Mouse (Mus musculus): ENCODE results near the gene Cdk5.
"Not testable (repeated sequence)": the region's sequence is repeated elsewhere in the genome, so short reads cannot be mapped to it uniquely, and the experiment has no call there.

Cdk5 gene

DNA sequence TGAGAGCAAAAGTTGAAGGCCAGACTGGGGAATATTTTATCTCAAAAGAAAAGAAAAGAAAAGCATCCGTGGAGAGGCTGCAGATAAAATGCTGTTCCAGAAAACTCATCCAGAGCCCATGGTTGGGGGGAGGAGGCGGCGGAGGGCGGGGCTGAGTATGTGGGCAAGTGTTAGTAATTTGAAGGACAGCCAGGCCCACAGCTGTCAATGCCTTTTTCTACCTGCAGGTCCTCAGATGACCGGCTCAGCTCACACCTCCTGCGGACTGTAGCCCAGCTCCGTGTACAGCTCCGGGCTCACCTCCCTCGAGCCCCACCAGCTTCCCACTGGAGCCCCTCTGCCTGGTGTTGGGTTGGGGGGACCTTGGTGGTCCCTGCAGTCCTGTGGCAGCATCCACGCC is 23.6 kb downstream of the Cdk5 start:
- no peak for DNase-seq (ENCODE audit: low spot score)

DNA sequence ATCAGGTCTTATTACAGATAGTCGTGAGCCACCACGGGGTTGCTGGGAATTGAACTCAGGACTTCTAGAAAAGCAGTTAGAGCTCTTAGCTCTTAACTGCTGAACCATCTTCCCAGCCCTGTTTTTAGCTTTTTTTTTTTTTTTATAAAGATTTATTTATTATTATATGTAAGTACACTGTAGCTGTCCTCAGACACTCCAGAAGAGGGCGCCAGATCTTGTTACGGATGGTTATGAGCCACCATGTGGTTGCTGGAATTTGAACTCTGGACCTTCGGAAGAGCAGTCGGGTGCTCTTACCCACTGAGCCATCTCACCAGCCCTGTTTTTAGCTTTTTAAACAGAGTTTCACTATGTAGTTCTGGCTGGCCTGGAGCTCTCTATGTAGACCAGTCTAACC is 27.1 kb downstream of the Cdk5 start:
- DNase-seq (ENCODE audit: low spot score) = not testable (repeated sequence)

DNA sequence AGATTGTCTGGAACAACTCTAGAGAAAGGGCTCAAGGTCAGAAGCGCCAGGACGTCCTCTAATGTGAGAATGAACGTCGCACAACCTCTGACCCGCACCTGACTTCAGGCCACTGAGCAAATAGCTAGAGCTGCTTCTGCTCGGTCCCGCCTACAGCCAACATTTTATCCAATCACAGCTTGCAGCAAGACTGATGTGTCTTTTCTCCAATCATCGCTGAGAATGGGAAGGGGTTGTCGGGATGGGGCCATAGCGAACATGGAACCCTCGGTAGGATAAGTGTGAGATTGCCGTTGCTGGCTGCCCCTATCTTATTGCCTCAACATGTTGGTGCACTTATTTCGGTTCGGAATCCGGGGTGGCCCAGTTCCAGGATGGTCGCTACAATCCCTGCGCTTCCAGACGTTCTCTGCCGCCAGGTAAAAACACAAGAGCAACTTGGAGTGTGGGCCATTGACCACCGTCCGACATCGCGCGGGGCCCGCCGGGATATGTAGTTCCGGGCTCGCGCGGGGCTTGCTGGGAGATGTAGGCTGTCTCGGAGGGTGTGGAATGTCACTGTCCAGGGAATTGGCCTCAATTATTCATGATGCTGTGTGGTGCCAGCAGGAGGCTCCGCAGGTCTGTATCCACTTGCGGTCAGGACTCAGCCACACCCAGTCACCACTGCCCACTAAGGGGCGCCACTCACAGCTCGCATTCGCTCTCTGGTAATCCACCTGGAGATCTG is 29.0 kb downstream of the Cdk5 start:
- peak; percentile 98 for DNase-seq (ENCODE audit: low spot score)

DNA sequence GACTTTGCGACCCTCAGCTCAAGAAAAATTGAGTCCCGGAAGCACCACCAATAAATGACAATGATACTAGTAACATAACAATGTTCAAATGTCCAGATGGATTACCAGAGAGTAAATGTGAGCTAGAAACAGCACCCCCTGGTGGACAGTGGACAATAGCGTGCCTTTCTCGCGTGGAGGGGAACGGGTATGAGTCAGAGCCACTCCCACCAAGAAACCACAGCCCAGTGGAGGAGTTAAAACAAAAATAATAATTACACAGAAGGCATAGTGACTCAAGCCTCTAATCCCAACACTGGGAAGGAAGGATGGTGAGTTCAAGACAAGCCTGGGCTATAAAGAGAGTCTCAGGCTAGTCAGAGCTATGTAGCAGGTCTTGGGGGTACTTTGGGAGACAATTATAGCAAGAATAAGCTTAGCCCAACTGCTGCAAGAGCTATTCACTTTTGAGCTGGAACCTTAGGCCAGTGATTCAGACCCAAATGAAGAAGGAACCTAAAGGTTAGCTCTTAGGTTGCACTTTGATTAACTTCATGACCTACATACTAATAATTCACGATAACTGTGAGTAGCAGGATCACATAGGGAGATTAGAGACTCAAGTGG is 29.8 kb downstream of the Cdk5 start, which contains the start of gene Abcb8:
Abcb8 (plus strand) TSS at position 272 of the 606 bp plus-strand sequence.
- DNase-seq (ENCODE audit: low spot score) = peak; percentile 89

DNA sequence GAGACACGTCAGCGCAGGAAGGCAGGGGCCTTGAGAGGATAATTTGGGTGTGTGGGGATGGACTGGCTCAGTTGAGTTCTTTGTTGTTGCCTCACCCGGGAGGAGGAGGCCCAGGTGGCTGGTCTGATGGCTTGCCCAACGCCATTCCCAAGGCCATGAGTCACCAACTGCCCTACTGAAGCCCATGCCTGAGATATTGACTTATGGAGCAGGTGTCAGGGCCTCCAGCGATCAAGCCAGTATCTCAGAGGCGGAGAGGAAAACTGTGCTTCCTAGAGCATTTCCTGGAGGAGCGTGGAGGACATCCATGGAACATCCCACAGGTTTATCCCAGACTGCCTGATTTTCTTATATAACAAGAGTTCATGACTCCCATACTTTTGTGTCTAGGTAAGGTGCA is 30.6 kb downstream of the Cdk5 start:
- no peak for DNase-seq (ENCODE audit: low spot score)

DNA sequence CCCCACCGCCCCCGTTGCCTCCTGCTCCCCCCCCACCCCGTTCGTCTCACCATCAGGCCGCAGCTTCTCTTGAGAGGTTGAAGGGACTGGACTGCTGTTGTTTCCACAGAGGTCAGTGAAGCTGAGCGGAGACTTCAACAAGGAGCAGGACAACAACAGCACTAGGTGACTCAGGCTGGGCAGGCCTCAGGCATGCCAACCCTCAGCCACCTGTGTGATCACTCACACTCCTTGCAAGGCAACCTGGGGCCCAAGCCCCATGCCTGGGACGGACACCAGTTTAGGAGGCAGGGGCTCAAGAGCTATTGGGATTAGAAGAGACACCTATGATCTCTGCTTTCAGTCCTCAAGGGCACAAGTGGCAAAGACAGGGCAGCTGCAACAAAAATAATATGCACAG is 31.5 kb downstream of the Cdk5 start, which contains the start of gene Atg9b:
Atg9b (minus strand) TSS at position 280 of the 400 bp plus-strand sequence.
- DNase-seq (ENCODE audit: low spot score) = no peak

DNA sequence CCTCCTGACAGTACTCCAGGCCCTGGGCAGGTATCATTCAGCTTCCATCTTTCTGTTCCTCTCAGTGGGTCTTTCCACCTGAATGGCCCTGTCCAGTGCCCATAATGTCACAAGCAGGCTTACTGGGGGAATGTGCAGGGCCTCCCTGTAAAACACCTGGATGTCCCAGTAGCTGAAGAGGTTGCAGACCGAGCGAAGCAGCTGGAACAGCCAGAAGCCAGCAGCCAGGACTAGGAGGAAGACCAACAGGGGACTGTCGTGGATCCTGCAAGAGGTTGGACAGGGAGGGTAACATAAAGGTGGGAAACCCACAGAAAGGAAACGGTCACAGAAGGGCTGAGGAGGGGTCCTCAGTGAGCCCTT is 33.7 kb downstream of the Cdk5 start:
- DNase-seq (ENCODE audit: low spot score) = no peak

DNA sequence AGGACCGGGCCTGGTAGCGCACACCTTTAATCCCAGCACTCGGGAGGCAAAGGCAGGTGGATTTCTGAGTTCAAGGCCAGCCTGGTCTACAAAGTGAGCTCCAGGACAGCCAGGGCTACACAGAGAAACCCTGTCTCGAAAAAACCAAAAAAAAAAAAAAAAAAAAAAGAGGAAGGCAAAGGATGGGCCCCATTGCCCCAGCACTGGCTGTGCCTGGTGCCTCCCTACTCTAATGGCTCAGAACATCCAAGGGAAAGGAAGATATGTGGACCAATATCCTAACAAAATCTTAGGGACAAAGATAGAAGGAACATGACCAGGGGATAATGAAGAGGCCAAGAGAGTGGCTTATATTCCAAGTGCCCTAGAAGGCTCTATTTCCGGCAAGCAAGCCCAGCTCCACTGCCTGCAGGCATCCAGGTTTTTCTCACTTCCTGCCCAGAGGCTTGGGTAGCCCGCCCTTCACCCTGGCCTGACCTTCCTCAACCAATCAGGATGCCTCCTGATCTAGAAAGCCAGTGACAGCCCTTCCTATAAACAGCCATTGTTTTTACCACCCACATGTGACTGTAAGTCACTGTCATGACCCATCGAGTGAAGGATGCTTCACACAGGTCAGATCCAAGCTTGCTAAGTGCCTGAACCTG is 34.2 kb downstream of the Cdk5 start:
- DNase-seq (ENCODE audit: low spot score) = peak; percentile 72

DNA sequence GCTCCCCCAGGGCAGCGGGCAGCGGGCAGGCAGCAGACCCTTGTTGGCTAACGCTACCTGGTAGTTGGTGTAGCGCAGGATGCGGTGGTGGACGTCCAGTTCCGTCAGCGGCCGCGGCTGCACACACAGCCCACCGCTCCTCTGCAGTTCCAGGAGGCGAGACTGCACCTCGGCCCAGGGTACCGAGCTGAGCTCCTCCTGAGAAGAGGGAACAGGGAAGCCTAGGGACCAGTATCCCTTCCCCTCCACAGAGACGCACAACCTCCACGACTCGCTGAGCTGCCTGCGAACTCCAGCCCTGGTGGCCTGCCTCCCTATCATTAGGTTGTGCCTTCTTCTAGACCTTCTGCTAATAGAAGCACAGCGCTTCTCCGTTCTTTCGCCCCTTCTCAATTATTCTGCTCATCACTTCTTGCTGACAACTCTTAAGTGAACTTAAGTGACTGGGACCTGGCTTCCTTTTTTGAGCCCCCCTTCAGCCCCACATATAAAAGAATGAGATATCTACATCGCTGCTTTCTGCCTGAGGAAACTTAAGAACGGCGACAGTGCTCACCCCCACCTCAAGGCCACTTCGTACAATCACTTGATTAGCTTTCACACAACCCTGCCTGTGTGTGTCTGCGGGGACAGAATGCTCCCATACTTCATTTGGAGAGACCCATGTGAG is 34.9 kb downstream of the Cdk5 start:
- DNase-seq (ENCODE audit: low spot score) = no peak

DNA sequence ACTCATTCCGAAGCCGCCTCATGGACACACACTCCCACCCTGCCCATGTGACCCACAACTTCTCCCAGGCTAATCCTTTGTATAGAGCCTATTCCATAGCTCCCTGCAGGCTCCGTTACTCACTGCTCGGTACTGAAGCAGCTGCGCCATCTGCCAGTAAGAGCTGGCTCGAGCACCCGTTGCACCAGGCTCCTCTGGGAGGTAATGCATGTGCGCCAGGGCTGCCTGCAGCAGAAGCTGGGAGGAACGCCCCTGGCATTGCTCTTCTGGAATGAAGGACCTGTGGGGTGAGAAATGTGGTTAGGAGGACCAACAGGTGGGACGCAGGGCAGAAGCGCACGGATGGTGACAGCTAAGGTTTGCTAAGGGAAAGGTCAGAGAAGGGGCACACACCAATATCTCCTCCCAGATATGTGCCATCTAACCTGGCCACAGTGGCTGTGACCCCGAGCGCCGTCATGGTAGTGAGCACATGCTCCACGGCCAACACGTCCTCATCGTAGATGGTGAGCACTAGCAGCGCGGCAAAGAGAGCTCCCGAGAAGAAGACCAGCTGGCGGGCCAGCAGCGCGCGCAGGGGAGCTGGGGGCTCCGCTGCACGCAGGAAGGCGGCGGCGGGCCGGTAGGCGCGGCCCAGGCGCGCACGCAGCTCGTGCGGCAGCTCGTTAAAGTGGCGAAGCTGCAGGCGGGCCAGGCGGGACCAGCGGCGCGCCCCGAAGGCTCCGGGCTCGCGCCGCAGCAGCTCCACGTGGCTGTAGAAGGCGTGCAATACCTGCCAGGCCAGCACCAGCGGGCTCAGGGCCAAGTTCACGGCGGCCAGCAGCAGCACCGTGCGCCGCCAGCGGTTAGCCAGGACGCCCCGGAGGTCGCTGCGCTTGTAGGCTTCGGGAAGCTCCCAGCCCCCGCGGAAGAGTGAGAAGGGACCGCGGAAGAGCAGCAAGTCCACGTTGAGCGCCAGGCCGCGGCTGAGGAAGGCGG is 35.8 kb downstream of the Cdk5 start:
- DNase-seq (ENCODE audit: low spot score) = peak; percentile 75

DNA sequence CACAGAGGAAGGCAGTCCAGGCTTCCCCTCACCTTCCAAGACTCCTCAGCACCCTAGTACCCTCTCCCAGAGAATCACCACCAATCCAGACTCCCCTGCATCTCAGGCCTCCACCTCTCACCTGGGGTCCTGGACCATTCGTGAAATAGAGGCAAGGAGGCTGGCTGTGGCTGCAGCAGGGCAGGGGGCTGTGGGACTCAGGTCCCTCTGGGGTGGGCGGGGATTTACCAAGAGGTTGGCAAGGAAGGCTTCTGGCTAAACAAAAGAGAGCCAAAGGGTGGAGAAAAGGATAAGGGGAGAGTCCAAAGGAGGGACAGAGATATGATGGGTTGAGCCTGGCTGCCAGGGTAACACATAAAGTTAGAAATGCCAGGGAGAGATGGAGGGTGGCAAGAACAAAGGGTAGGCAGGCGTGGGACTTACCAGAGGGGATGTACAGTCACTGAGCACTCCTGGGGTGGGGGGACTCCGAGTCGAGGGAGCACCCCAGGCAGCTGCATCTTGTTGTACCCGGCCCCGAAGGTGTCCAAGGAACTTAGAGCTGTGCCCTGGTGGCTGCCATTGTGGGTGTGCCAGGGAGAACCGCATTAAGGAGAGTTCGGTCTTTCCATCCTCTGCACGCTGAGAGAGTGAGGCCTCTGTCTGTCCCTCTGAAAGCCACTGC is 37.3 kb downstream of the Cdk5 start:
- no peak for DNase-seq (ENCODE audit: low spot score)

DNA sequence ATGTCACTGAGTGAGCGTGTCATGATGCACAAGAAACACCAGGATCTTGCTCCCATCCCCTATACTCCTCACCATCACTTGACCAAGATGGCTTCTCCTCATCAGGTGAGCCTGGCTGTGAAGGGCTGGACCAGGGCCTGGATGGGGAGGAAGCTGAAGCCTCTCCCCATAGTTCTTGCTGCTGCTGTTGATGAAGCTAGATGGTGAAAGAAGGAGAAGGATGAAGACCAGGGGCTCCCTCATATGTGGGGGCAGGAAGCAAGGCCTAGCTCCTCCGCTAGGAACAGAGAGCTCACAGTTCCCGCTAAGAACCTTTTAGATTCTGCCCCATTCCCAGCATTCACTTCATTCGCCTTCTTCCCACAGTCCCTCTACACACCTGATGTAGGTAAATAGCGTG is 38.0 kb downstream of the Cdk5 start:
- no peak for DNase-seq (ENCODE audit: low spot score)

DNA sequence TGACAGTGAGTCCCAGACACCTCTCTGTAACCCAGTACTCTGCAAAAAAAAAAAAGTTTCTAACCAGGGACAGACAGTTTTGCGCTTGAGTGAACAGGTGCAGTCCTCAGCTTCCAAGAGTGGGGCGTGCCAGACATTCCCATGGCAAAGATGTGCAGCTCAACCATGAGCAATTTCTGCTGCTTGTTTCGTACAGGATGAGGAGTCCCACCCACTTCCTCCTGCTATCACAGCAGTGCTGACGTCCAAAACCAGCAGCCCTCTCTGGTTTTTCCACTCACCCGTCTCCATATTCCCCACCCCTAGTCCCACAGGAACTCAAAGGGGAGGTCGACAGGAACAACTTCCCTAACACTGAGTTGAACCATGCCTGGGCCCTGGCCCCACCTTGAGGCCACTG is 38.9 kb downstream of the Cdk5 start:
- no peak for DNase-seq (ENCODE audit: low spot score)

DNA sequence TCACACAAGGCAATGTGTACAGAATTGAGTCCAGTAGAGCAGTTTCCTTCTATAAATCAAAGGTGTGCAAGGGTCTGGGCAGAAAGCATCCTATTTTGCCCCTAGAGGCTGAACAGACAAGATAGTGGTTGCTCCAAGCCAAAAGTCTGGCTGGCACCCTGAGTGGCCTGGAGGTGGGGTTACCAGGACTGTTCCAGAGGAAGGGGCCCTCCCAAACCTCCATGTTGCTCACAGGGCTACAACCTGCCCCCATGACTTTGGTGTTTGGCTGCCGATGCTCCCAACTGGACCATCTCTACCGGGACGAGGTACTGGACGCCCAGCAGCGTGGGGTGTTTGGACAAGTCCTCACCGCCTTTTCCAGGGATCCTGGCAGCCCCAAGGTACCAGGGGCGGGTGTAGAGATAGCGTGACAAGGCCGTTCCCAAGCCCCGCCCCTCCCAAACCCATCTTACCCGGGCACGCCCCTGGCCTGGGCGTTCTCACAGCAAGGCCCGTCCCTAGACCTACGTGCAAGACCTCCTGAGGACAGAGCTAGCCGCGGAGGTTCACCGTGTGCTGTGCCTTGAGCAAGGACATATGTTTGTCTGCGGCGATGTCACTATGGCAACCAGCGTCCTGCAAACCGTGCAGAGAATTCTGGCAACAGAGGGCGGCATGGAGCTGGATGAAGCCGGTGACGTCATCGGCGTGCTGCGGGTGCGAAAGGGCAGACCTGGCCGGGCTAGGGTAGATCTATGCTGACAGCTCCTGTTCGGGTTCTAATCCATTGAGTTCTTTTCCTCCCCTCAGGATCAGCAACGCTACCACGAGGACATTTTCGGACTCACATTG is 40.1 kb downstream of the Cdk5 start:
- peak; percentile 98 for DNase-seq (ENCODE audit: low spot score)

DNA sequence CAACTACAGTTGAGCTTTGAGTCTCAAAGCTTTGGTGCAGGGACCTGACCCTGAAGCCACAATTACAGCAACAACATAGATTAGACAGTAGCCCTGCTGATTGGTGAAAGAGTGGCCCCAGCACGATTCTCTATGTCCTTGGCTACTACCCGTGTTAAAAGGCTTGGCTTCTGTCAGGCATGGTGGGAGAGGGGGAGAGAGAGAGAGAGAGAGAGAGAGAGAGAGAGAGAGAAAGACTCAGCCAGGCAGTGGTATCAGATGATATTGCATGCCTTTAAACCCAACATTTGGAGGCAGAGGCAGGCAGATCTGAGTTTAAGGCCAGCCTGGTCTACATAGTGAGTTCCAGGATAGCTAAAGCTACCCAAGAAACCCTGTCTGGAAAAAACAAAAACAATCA is 41.3 kb downstream of the Cdk5 start:
- DNase-seq (ENCODE audit: low spot score) = no peak

DNA sequence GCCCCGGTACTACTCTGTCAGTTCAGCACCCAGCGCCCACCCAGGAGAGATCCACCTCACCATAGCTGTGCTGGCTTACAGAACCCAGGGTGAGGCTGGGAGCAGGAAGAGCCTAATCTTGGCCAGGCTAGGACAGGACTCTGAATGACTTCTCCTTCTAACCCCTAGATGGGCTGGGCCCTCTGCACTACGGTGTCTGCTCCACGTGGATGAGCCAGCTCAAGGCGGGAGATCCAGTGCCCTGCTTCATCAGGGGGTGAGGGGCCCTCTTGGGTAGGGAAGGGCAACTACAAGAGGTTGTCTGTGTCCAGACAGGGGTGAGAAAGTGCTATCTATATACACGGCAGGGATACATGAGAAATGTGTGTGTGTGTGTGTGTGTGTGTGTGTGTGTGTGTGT is 41.8 kb downstream of the Cdk5 start:
- no peak for DNase-seq (ENCODE audit: low spot score)

DNA sequence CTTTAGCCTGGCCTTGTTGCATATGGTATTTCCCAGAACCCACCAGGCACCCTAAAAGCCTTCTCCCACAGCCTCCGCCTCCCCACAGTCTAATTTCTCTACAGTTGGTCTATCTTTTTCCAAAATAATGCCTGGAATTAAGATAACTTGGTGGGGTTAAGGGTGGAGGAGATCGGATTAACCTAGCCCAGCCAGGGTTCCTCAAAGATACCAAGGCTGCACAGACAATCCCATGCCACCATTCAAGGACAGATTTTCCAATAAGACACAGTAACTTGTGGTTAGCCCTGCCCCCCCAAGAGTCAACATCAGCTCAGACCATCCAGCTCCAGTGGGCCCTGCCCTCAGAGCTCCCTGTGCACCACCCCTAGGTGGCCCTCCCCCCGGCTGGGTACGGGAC is 42.8 kb downstream of the Cdk5 start:
- DNase-seq (ENCODE audit: low spot score) = no peak

DNA sequence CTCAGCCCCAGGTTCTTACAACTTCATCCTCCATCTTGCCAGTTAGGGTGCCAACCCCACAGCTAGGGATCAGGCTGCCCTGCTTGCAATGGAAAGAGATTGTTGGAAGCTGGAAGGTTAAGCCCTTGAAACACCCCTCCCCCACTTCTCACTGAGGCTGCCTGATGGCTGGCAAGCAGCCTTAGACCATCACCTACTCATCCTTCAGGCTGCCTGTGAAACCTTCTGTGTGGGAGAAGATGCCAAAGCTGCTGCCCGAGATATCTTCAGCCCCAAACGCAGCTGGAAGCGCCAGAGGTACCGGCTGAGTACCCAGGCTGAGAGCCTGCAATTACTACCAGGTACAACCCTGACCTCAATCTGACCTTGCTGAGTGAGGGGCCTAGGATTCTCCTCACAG is 43.8 kb downstream of the Cdk5 start:
- DNase-seq (ENCODE audit: low spot score) = no peak

DNA sequence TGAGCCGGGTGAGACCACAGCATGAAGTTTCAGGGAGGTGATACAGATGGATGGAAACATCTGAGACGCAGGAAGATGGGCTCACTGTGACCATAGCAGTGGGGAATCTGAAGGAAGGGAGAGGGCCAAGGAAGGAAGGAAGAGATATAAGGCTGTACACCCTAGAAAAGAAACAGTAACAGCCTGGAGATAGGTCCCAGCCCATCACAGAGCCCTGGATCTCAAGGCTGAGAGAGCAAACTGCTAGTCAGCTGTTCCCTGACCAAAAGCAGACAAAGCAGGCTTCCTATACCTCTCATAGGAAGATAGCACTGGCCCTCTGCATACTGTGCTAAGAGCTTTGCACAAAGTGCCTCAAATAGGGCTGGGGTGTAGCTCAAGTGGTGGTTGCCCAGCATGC is 44.6 kb downstream of the Cdk5 start:
- DNase-seq (ENCODE audit: low spot score) = no peak

DNA sequence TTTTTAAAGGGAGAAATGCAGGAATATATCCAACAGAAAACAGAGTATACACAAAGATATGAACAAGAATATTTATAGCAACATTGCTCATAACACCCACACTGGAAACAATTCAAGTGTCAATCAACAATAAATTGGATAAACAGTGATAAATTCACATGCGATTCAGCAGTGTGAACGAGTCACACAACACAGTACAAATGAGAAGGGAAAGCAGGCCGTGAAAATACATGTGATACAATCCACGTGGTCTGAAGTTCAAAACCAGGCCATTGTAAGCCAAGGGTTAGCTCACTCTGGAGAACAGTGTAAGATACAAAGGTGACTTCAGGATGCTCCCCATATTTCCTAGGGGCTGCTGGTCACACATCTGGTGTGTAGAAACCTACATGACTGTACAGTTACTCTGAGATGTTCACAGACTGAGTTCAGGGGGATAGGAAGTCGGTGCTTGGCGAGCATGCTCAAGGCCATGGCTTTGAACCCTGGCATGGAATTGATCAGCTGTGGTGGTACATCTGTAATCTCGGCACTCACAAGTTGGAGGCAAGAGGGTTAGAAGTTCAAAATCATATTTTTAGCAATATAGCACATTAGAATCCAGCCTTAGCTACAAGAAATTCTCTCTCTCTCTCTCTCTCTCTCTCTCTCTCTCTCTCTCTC is 48.5 kb downstream of the Cdk5 start:
- no peak for DNase-seq (ENCODE audit: low spot score)

Measured in embryo, embryonic 10 days (tissue).